Mouse (Mus musculus): ENCODE measurements around the gene Wdr66.

Gene Wdr66

DNA sequence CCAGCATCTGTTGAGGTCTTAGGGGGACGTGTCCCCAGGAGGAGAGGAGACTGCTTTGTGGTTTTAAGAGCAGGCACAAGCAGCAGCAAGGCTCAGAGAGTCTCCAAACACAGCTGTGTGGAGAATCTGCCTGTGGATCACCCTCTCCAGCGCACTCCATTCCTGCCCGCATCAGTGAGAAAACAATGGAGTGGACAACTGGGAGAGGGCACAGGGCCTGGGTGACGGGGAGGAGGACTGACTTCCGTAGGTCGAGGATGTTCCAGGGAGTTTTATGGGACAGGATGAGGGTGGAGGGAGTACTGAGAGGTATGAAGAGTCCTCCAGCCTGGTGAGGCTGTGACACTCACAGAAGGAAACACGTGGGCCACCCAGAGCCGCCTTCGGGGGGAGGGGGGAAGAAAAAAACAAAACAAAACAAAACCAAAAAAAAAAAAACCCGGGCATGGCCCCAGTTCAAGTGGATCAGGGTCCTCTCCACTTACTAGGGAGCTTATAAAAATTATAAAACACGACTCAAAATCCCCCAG, 62.0 kb downstream of the Wdr66 start:
- peak; percentile 12 for DNase-seq (ENCODE audit: low read depth, low spot score)

DNA sequence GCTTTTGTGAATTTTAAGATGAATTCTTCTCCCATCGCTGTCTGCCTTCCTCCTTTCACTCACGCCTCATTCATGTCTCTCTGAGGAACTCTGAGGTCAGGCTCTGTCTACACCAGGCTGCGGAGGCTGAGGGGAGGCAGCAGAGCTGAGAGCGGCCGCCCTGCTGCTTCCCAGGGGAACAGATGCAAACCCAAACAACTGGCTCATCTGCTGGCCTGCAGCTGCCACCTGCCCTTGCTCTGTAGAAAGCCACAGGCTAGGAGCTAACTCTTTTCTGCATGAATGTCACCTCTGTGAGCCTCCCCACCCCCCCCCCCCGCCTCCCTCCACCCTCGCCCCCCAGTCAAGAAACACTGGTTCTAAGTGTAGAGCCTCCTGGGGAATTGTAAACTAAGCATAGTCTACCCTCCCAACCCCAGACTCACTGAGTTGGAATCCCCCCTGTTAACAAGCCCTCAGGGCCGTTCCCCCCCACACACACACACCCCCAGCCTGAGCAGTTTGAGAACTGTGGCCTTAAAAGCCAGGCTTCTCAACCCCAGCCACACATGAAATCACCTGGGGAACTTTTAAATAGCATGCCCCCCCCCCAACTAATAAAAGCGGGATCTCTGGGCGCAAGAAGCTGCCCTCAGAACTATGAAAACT, 63.4 kb downstream of the Wdr66 start:
- peak; percentile 87 for DNase-seq (ENCODE audit: low read depth, low spot score)

DNA sequence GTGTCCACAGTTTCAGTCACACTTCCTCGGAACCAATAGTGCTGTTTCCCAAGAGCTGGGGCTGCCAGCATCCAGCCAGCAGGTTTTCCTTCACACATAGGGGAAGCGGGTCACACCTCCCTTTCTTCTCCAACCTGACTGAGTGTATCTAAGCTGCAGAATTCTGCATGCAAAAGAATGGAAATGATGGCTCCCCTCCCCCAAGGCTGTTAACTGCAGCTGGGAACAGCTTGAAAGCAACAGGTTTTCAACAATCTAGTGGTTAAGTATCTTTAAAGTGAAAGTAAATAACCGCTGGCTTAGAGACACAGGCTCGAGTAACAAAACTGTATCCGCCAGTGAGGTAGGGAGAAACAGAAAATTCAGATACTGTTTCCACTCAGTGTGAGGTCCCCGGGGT, 66.1 kb downstream of the Wdr66 start:
- peak; percentile 61 for DNase-seq (ENCODE audit: low read depth, low spot score)

DNA sequence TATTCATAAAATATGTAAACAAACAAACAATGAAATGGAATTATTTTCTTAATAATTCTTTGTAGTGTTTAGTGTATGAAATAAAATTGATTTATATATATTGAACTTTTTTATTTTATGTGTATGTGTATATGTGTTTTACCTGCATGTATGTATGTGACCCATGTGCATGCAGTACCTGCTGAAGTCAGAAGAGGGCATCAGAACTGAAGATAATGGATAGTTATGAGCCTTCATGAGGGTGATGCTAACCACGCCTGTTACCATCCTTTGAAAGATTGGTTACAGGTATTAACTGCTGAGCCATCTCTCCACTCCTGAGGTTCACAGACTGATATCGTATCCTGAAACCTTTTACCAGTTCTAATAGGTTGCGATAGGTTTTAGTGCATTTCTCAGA, 68.2 kb downstream of the Wdr66 start:
- DNase-seq (ENCODE audit: low read depth, low spot score) = peak; percentile 61

DNA sequence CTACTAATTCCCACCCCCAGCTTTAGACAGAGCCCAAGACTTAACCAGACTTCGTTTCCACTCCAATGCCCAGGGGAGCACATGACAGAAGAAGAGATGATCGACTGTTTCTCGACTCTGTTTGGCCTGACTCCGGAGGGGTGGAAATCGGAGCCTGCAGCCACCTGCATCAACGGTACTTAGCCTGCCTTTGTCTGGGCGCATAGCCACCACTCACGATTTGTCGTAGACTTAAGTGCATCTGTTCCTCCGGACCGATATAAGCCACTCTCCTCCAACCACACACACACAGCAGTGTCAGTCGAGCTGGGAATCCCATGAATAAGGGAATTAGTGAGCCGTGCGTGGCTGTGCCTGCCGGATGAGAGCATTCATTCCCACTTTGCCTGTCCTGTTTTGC, 72.3 kb downstream of the Wdr66 start:
- peak; percentile 80 for DNase-seq (ENCODE audit: low read depth, low spot score)

DNA sequence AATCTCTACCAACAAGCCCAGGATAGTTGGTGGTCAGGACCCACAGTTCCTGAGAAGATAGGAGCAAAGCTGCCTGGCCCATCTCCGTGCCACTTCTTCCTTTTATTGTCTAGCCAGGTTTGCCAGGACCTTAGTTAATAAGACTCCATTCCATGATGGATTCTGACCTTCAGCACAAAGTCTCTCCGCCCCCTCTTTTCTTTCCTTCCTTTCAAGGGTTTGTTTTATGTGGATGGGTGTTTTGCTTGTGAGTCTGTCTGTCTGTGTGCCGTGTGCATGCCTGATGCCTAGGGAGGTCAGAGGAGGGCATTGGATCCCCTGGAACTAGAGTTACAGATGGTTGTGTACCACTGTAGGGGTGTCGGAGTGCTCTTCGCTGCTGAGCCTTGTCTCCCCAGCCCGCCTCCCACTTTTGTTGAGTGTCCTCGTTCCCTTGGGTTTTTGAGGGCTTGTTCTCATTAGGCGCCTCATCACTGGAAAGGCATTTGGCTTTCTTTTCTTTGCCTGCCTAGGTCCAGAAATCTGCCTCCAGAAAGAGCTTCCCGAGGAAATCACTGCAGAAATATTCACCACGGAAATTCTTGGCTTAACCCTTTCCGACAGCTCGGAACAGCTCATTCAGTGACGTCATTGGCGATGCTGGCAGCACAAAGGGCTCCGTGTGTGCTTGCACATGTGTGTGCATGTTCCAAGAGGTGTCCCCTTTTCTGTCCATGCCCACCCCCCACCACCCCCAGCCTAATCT, 74.3 kb downstream of the Wdr66 start:
- DNase-seq (ENCODE audit: low read depth, low spot score) = no peak

DNA sequence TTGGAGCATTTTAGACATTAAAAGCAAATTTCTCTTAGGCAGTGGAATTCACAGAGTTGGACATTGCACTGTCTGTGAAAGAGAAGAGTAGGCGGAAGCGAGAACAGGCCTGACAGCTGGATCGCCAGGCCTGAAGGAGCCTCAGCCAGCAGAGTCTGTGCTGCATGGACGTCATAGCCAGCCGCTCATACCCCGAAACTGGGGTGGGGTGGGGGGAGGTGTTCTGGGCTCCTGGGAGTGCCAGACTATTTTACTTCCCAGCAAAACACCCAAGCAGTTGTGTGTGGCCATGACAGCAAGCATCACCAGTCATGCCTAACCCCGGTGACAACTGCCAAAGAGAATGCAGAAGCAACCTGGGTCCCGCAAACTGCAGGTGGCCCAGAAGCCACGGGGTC, 74.8 kb downstream of the Wdr66 start:
- peak; percentile 92 for DNase-seq (ENCODE audit: low read depth, low spot score)

DNA sequence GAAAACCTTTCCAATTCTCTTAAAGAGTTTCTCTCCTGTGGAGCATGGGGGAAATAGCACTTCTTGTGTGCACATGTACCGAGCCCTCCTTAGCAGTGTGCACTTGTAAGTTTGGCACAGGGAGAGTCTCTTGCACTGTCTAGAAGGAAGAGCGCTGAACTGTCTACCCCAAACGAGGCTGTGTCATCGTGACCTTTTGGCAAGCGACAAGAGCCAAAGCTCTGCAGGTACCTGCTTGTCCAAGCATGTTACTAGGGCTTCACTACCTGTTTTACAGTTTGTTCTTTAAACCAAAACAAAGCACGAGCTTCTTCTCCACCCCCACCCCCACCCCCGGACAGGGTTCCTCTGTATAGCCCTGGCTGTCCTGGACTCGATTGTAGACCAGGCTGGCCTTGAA, 75.8 kb downstream of the Wdr66 start:
- DNase-seq (ENCODE audit: low read depth, low spot score) = peak; percentile 56

DNA sequence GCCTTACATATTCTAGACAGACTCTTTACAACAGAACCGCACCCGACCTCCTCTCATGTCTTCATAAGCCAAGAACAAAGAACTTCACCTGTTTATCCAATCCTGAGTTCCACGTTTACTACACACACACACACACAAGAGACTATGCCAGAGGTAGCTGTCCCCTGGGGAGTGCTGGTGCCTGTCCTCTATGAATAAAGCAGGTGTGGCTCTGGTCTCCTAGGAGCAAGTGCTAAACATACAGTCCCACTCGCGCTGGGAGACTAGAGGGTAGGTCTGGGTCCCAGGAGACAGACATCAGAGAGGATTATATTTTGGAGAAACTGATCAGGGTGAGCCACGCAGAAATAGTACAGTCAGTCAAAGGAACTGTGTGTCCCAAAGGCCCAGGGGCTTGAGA, 81.7 kb downstream of the Wdr66 start:
- no peak for DNase-seq (ENCODE audit: low read depth, low spot score)

DNA sequence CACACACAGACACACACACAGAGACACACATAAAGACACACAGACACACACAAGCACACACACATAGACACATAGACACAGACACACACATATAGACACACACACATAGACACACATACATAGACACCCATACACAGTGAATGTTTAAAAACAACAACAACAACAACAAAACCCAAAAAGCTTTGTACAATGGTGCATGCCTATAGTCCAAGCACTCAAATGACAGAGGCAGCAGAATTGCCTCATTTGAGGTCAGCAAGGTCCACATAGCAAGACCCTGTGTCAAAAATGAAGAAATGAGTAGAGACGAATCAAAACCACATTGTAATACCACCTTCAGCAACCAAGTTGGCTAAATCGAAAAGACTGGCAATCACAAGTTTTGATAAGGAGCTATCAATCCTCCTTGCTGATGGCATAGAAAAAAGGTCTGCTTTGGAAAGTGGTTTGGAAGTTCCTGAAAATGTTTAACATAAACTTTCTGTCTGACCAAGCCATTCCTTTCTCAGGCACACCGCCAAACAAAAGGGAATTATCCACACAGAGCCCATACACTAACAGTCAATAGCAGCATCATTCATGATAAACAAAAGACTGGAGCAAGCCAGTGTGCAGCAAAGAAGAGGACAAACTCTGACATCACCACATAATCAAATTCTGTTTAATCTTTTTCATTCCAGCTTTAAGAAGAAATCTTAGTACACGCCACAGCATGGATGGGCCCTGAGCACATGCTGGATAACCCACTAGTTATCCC, 84.5 kb downstream of the Wdr66 start:
- no peak for DNase-seq (ENCODE audit: low read depth, low spot score)

DNA sequence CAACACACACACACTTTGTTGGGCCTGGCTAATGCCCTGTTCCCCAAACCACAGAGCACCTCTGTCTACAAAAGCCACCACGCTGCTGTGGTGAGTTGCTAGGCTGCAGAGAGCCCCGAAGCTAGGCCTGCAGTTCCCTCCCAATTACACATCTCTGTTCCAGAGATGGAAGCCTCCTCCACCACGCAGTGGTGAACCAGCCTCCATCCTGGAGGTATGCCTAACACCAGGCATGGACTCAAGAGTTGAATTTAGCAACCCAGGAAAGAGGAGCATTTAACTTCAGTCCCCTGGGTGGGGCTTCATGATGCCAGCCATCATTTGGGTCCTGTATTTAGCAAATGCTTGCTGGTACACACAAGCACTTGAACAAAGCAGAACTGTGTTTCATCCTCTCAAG, 86.6 kb downstream of the Wdr66 start:
- DNase-seq (ENCODE audit: low read depth, low spot score) = no peak

DNA sequence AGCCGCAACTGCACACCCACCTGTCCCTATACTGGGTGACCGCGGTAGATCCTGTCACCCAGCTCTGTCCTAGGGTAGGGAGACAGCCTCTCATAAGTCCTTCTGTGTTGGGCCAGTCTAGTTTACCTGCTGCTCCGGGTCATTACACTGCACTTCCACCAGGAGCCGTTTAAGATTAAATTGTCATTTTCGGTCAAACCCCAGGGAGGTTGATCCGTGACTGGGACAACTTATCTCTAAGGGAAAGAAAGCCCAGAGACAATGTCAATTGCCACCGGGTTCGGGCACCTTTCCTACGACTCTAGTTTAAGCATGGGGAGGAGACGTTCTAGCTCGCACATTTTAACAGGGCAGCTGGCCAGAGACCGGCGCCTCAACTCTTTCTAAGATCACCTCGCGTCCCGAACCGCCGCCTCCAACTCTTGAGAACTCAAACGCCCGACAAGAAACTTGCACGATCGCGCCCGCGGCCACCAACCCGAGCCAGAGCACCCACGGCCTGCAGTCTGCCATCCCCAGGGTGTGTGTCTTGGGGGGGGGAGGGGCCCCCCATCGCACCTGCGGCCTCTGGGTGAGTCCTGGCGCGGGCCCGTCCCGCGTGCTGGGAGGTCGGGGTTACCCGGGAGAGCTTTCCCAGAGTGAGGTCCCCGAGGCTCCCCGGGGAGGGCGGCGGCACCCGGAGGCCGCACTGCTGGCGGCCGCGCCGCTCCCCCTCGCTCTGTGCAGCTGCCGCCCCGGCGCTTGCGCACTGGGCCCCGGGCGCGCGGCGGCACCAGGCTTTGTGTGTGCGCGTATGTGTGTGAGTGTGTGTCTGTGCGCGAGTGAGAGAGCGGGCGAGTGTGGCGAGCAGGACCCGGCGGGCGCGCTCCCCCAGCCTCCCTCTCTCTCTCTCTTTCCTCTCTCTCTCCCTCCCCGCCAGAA, 92.1 kb downstream of the Wdr66 start, which contains the start of gene Bcl7a:
TSS of gene Bcl7a (plus strand) at position 128 of the 921 bp plus-strand sequence.
- peak; percentile 95 for DNase-seq (ENCODE audit: low read depth, low spot score)

DNA sequence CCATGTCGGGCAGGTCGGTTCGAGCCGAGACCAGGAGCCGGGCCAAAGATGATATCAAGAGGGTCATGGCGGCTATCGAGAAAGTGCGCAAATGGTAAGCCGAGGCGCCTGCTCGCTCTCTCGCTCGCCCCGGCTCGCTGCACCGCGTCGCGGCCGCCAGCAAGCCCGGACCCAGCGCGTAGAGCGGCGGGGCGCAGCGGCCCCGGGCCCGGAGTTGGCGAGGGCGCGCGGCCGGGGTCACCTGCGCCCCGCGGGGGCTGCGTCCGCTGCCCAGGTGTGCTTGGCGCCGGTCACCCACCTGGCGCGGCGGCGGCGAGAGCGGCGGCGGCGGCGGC, 92.7 kb downstream of the Wdr66 start:
- DNase-seq (ENCODE audit: low read depth, low spot score) = no peak

DNA sequence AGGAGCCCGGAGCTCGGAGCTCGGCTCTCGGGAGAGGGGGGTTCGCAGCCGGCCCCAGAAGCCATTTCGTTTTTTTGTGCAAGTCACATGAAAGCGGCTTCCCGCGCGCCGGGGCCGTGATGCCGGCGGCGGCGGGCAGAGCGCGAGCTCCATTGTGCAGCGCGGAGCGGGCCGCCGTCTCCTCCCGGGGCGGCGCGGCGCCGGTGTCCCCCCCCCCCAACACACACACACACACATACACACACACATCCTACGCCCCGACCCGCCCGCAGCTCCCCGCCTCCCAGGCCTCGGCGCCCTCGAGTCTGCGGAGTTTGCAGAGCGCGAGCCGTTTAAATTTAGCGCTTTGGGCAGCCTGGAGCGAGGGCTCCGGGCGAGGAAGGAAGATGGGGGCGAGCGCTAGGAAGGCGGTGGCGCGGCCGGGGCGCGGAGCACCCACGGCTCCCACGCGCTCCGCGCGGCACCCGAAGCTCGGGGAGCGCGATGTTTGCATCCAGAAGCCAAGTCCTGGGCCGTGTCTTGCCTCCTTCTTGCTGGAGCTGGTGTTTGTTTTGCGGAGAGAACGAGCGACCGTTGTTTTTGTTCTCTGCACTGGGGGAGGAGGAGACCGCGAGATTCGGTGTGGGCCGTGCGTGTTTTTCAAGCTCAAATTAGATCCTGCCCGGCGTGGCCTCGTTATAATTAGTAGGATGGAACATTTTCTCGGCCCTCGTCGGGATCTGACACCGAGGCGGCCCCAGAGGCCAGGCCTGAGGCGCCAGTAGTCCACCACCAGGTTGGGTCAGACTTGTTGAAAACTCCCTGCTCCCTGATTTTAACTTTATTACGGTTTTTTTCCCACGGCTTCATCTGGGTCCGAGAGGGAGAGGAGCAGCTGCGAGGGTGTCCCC, 93.3 kb downstream of the Wdr66 start:
- peak; percentile 78 for DNase-seq (ENCODE audit: low read depth, low spot score)

DNA sequence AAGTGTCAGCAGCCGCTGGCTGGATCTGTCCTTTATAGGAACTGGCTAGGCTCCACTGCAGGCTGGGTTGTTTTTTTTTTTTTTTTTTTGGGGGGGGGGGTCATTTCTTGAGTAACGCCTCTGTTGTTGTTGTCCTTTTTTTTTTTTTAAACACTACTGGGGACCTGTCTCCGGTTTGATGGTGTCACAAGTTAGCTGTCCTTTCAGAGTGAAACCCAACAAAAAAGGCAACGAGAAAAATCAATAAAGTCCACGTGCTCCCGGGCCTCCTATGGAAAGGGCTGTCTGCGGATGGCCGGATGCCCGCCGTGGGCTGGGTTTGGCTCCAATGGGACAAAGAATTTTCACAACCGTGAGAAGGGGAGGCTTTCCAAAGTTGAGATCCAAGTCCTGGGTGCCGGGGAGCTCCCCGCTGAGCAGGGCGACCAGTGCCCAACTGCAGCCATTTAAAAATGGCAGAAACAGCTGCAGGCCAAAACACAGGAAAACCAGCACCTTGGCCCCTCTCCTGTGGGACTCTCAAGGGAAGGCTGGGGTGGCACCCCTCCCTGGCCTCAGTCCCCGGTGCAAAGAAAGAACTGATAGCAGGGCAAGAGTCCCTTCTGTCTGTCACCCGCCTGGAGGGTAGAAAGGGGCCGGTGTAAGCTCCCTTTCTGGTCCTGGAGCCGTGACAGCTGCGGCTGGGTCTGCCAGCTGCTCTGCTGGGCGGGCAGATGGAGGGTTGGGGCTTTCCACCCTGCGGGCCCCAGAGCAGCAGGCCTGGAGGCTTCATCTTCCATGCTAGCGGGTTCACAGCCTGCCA, 94.2 kb downstream of the Wdr66 start:
- DNase-seq (ENCODE audit: low read depth, low spot score) = peak; percentile 92

DNA sequence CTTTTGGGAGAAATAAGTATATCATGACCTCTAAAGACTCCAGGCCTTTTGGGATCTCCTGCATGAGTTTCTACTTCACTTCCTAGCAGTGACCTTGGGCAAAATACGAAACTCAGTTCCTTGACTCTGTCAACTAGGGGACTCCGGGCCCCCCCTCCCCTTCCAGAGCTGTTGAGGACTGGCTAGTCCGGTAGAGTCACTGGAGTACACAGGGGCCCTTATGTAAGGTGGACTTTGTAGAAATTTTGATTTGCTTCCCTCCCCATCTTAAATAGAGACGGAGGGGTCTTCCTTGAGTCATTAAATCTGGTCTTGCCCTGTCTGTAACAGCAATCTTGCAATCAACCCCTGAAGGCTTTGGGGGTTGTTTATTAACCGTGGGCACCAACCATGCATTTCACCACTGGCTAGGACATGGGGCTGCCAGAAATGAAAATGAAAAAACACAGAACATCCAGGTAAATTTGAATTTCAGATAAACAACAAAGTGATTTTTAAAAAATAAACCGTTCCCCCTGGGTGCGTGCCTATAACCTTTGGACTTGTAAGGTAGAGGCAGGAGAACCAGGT, 94.9 kb downstream of the Wdr66 start:
- no peak for DNase-seq (ENCODE audit: low read depth, low spot score)

DNA sequence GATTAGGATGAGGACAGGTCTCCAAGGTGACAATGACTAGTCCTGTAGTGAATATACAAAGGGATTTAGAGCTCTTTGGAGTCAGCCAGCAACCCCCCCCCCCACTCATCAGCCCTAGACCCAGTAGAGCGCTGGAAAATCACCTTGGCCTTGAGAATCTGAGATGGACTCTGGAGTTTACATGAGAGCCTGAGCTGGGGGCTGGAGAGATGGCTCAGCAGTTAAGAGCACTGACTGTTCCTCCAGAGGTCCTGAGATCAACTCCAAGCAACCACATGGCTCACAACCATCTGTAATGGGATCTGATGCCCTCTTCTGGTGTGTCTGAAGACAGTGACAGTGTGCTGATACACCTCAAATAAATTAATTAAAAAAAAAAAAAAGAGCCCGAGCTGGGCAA, 96.1 kb downstream of the Wdr66 start:
- no peak for DNase-seq (ENCODE audit: low read depth, low spot score)

DNA sequence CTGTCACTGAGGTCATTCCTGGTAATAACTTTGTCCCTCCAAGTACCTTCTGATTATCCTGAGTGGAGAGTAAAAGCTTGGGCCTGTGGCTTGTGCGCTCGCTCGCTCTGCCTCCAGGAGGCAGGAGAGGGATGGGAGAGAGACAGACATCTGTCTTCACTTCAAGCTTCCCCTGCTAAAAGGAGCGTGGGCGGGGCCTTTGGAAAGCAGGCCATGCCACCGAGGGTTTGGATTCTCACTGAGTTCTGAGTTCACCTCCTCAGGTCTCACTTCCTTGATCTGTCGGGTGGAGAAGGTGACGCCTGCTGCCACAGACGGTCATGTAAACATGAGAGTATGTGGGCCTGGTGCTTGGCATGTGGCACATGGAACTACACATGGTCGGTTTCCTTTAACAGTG, 98.5 kb downstream of the Wdr66 start:
- DNase-seq (ENCODE audit: low read depth, low spot score) = peak; percentile 56

DNA sequence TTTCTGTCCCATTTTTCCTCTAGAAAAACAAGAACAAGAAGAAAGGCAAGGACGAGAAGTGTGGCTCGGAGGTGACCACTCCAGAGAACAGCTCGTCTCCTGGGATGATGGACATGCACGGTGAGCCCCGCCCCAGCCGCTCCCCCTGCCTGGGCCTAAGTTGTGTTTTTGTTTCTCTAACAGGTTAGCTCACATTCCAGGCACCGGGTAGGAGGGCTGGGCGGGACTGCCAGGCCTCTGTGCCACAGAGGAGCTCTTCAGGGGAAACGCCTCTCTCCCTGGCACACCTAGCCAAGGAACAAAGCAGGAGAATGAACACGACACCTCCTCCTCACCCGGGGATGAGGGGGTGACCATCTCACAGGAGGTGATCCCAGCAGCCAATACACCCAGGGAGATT, 104.0 kb downstream of the Wdr66 start:
- DNase-seq (ENCODE audit: low read depth, low spot score) = no peak
